Mouse (Mus musculus): ENCODE results near the gene Ctdspl. TPM values are rescaled to one million over a fixed set of nuclear protein-coding genes. Genes with fewer than 3 reads are reported as not detected.

Gene Ctdspl
- polyA plus RNA-seq, 1 experiment from 2014 or later = 8.1 TPM

DNA sequence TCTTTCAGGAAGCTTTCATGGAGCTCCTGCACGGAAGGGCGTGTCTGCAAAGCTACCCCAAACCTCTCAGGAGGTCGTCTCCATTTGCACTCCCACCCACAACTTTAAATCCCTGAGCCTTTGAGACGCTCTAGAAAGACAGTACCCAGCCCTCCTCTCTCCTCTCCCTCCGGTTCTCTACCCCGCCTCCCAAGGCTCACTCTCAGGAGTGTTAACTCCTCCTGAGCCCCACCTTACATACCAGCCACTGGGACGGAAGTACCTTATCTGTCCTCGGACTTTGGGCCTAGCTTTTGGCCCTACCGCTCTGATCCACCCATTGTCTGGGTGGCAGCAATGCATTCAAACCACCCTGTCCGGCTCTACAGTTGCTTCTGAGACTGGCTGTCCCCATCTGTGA, 157.7 kb downstream of the Ctdspl start:
- WGBS = 87% methylated on average over 10 of the region's 10 CpGs
- ATAC-seq (ENCODE audit: low FRiP score) (no peak), DNase-seq (ENCODE audit: low spot score) (no peak)
- H3K27ac ChIP-seq (ENCODE audit: low read depth, low read length) = no peak overlapping the region
- 0 out of 2 replicates have a peak, but pooled peaks cover 8% of the 10 kb centered on the region for H3K4me1 ChIP-seq (replicated peaks; ENCODE audit: control insufficient read depth, insufficient read depth, low read length)
- H3K36me3 ChIP-seq (ENCODE audit: control insufficient read depth, insufficient read depth, low read length) = no peaks in the 10 kb centered on the region
- H3K9me3 ChIP-seq (ENCODE audit: control insufficient read depth, low read length) = no peaks in the 10 kb centered on the region
- no peaks in the 10 kb centered on the region; the same call in 1 of the 2 replicates for H3K27me3 ChIP-seq (ENCODE audit: control insufficient read depth, insufficient read depth, low read length)
- H3K9ac ChIP-seq (ENCODE audit: low read depth, low read length) = no peak overlapping the region
- H3K4me3 ChIP-seq (ENCODE audit: low read depth, low read length) = no peak overlapping the region
- H3K4me2 ChIP-seq (replicated peaks; ENCODE audit: low read depth, low read length) = no peak overlapping the region

DNA sequence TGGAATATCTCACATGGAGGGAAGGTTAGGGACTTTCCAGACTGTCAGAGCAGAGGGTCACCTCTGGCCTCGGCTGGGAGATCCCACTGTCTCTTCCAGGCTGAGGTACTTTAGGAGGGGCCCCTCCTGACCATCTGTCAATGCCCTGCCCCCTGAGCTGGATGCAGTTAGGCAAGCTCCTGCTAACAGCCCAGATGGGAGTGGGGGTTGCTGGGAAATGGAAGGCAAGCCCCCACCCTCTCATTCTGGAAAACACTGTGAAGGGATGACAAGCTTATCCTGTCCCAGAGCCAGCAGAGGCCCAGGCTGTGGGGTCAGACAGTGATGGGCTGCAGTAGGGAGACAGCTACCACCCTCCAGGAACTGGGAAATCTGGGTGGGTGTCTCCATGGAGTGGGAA, 160.2 kb downstream of the Ctdspl start:
- ATAC-seq (ENCODE audit: low FRiP score) (no peak), DNase-seq (ENCODE audit: low spot score) (no peak)
- Histone ChIP-seq H3K9me3 (ENCODE audit: control insufficient read depth, low read length) (no peaks in the 10 kb centered on the region), H3K4me1 (replicated peaks; ENCODE audit: control insufficient read depth, insufficient read depth, low read length) (peaks cover 9% of the 10 kb centered on the region; the same call in 1 of the 2 replicates), H3K4me2 (replicated peaks; ENCODE audit: low read depth, low read length) (no peak overlapping the region), H3K27me3 (ENCODE audit: control insufficient read depth, insufficient read depth, low read length) (no peaks in the 10 kb centered on the region; the same call in 1 of the 2 replicates), H3K4me3 (ENCODE audit: low read depth, low read length) (no peak overlapping the region), H3K27ac (ENCODE audit: low read depth, low read length) (peak overlapping the region; percentile 9; the same call in 1 of the 2 replicates), H3K36me3 (ENCODE audit: control insufficient read depth, insufficient read depth, low read length) (no peaks in the 10 kb centered on the region), H3K9ac (ENCODE audit: low read depth, low read length) (no peak overlapping the region)
- WGBS = 62% methylated on average over 1 of the region's 1 CpGs

DNA sequence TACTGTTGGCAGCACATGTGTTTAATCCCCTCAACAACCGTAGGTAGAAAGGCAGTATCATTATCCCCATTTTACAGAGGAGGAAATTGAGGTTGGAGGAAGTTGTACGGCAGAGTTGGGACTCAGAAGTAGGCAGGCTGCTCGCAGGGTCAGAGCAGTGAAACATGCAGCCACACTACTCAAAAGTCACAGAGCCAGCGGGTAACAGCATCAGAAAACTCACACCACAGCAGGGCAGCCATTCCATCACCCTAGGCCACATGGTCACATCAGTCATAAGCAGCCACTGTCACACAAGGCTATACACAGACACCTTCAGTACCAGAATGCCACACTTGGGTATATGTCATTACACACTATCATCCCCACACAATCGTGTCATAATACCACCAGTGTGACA, 161.1 kb downstream of the Ctdspl start:
- ATAC-seq (ENCODE audit: low FRiP score) (no peak), DNase-seq (ENCODE audit: low spot score) (no peak)
- Histone ChIP-seq H3K36me3 (ENCODE audit: control insufficient read depth, insufficient read depth, low read length) (no peaks in the 10 kb centered on the region), H3K27me3 (ENCODE audit: control insufficient read depth, insufficient read depth, low read length) (peaks cover 7% of the 10 kb centered on the region), H3K9ac (ENCODE audit: low read depth, low read length) (no peak overlapping the region), H3K4me1 (replicated peaks; ENCODE audit: control insufficient read depth, insufficient read depth, low read length) (peaks cover 13% of the 10 kb centered on the region), H3K4me2 (replicated peaks; ENCODE audit: low read depth, low read length) (no peak overlapping the region), H3K4me3 (ENCODE audit: low read depth, low read length) (no peak overlapping the region), H3K9me3 (ENCODE audit: control insufficient read depth, low read length) (no peaks in the 10 kb centered on the region), H3K27ac (ENCODE audit: low read depth, low read length) (no peak overlapping the region)
- 90% methylated on average over 5 of the region's 5 CpGs for WGBS

DNA sequence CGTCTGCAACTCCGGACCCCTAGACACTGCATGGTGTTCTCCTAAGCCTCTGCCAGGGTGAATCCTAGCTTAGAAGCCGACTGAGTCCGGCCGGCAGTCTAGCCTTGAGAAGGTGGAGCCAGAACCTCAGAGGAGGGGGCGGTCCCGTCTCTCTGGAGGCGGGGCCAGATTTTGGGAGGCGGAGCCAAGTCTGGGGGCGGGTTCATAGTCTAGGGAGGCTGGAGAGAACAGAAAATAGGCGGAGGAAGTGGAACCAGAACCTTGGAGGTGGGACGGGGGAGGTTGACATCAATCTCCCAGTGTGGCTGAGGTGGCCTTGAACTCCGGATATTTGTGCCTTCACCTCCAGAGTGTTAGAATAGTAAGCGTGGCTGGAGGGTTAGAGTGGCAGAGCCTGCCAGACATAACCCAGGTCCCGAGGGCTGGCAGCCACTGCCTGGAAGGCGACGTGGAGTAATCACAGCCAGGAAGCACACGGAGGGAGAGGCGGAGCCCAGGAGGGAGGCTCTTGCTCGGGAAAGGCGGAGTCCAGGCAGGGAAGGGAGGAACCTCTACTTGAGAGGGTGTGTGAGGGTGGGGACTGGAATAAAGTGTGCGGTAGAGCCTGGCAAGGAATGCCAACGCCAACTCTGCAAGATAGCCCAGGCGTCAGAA, 162.0 kb downstream of the Ctdspl start:
- Histone ChIP-seq H3K36me3 (ENCODE audit: control insufficient read depth, insufficient read depth, low read length) (no peaks in the 10 kb centered on the region), H3K27me3 (ENCODE audit: control insufficient read depth, insufficient read depth, low read length) (peaks cover 12% of the 10 kb centered on the region), H3K9me3 (ENCODE audit: control insufficient read depth, low read length) (no peaks in the 10 kb centered on the region), H3K9ac (ENCODE audit: low read depth, low read length) (no peak overlapping the region), H3K4me2 (replicated peaks; ENCODE audit: low read depth, low read length) (peak overlapping the region; percentile 35), H3K4me1 (replicated peaks; ENCODE audit: control insufficient read depth, insufficient read depth, low read length) (peaks cover 13% of the 10 kb centered on the region), H3K4me3 (ENCODE audit: low read depth, low read length) (peak overlapping the region; percentile 17; the same call in 1 of the 2 replicates), H3K27ac (ENCODE audit: low read depth, low read length) (no peak overlapping the region)
- ATAC-seq (ENCODE audit: low FRiP score) (peak; percentile 67), DNase-seq (ENCODE audit: low spot score) (peak; percentile 87)
- 1% methylated on average over 24 of the region's 24 CpGs for WGBS

DNA sequence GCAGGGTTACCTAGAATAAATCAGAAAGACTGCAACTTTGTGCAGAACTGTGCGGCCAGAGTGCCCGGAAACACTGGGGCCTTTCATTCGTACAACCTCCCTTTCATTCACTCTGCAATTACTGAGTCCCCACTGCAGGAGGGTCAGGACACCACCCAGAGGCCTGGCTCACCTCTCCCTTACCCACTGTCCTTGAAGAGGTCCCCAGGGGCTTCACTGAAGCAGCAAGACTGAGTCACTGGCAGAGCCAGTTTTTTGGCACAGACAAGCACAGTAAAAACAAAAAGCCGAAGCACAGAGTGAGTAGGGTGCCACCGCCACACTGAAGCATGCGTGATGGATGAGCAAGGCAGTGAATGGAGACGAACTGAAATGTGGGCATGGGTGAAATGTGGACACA, 163.2 kb downstream of the Ctdspl start:
- H3K4me1 ChIP-seq (replicated peaks; ENCODE audit: control insufficient read depth, insufficient read depth, low read length) = peaks cover 13% of the 10 kb centered on the region
- no peaks in the 10 kb centered on the region for H3K36me3 ChIP-seq (ENCODE audit: control insufficient read depth, insufficient read depth, low read length)
- H3K4me3 ChIP-seq (ENCODE audit: low read depth, low read length) = no peak overlapping the region
- H3K9ac ChIP-seq (ENCODE audit: low read depth, low read length) = no peak overlapping the region
- peaks cover 12% of the 10 kb centered on the region for H3K27me3 ChIP-seq (ENCODE audit: control insufficient read depth, insufficient read depth, low read length)
- ATAC-seq (ENCODE audit: low FRiP score) = no peak
- no peaks in the 10 kb centered on the region for H3K9me3 ChIP-seq (ENCODE audit: control insufficient read depth, low read length)
- DNase-seq (ENCODE audit: low spot score) = no peak
- H3K4me2 ChIP-seq (replicated peaks; ENCODE audit: low read depth, low read length) = no peak overlapping the region
- WGBS = 46% methylated on average over 7 of the region's 7 CpGs
- H3K27ac ChIP-seq (ENCODE audit: low read depth, low read length) = no peak overlapping the region

DNA sequence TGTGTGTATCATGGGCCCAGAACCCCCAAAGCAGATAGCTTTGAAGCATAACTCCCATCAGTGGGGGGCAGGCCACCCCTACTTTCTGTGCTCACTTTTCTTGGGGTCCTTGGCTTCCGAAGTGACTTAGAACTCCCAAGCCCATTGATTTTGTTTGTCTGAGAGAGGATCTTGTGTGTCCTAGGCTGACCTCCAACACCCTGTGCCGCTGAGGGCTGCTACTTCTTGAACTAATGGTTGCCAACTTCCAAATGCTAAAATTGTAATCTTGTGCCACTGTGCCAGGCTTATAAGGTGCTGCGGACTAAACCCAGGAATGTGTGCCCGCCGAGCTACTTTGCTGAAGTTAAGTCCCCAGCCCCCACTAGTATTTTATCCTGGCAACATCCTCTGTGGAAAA, 164.2 kb downstream of the Ctdspl start:
- Histone ChIP-seq H3K9ac (ENCODE audit: low read depth, low read length) (no peak overlapping the region), H3K4me1 (replicated peaks; ENCODE audit: control insufficient read depth, insufficient read depth, low read length) (peaks cover 13% of the 10 kb centered on the region), H3K27ac (ENCODE audit: low read depth, low read length) (no peak overlapping the region), H3K4me3 (ENCODE audit: low read depth, low read length) (no peak overlapping the region), H3K4me2 (replicated peaks; ENCODE audit: low read depth, low read length) (no peak overlapping the region), H3K36me3 (ENCODE audit: control insufficient read depth, insufficient read depth, low read length) (no peaks in the 10 kb centered on the region), H3K9me3 (ENCODE audit: control insufficient read depth, low read length) (no peaks in the 10 kb centered on the region), H3K27me3 (ENCODE audit: control insufficient read depth, insufficient read depth, low read length) (peaks cover 12% of the 10 kb centered on the region)
- ATAC-seq (ENCODE audit: low FRiP score) = no peak
- DNase-seq (ENCODE audit: low spot score) = no peak
- WGBS = 94% methylated on average over 5 of the region's 5 CpGs

DNA sequence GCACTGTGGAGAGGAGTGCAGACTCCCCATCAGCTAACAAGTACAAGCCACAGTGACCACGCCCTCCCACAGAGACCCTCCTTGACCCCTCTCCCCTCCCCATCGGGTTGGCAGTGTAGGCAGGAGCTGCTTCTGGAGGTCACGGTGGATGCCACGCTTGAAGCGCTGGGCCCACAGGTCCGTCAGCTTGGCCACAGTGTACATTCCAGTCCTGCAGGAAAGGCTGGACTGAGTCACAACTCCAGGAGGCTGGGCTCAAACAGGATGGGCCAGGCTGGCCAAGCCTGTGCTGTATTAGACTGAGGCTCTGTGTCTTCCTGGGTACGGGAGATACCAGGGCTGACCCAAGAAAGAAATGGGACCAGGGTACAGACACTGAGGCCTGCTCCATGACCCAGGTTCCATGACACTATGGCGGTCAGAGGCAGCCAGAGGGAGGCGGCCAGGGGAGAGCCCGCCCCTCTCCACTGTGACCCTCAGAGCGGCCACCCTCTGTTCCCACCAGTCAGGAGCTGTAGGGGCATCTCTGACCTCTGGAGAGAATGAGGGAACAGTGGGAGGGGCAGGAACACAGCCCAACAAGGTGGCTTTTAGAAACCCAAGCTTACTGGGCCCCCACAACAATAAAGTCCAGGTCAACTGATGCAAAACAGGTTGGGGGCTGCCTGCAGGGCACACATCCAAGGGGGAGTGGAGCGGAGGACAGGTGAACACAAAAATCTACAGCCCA, 165.5 kb downstream of the Ctdspl start:
- Histone ChIP-seq H3K27me3 (ENCODE audit: control insufficient read depth, insufficient read depth, low read length) (peaks cover 12% of the 10 kb centered on the region), H3K4me2 (replicated peaks; ENCODE audit: low read depth, low read length) (peak overlapping the region; percentile 79), H3K36me3 (ENCODE audit: control insufficient read depth, insufficient read depth, low read length) (no peaks in the 10 kb centered on the region), H3K9ac (ENCODE audit: low read depth, low read length) (no peak overlapping the region), H3K27ac (ENCODE audit: low read depth, low read length) (no peak overlapping the region), H3K4me1 (replicated peaks; ENCODE audit: control insufficient read depth, insufficient read depth, low read length) (peaks cover 8% of the 10 kb centered on the region), H3K9me3 (ENCODE audit: control insufficient read depth, low read length) (no peaks in the 10 kb centered on the region), H3K4me3 (ENCODE audit: low read depth, low read length) (peak overlapping the region; percentile 58; the same call in 1 of the 2 replicates)
- ATAC-seq (ENCODE audit: low FRiP score) = no peak
- WGBS = 57% methylated on average over 12 of the region's 12 CpGs
- DNase-seq (ENCODE audit: low spot score) = no peak

DNA sequence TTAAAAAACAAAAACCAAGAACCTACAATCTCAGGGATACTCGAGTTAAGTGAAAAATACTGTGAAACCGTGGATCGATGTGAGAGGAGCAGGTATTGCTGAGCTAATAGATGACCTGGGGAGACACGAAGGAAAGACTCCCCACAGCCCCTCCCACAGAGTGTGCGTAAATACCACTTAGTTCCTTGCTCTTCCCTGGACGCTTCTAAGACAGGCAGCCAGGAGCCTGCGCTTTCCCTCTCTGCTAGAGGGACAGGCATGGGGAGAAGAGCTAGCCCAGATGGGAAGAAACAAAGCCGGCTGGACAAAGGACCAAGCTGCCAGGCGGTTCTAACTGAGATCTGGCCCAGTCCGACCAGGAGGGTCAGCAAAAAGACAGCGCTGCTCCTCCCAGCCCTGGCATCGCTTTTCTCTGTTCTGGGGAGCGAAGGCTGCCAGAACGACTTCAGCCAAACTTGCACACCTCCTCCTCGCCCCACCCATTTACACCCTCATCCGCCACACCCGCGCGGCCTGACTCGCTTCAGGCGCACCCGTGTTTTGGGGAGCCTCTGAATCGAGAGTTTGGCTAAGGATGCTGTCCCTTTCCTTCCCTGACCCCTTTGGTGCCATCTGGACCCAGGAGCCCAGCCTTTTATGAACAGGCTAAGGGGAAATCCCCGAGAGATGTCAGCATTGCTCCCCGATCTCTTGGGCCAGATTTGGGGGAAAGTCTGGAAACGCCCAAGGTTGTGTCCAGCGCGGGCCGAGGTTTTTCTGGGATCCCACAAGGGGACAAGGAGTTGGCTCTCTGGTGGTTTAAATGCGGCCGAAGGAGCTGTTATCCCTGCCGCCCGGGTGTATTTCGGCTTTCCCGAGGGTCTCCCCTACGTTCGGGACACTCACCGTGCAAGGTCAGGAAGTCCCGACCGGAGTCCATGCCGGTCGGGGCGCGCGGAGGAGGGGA, 166.5 kb downstream of the Ctdspl start:
- peak overlapping the region; percentile 58 for H3K4me3 ChIP-seq (ENCODE audit: low read depth, low read length)
- no peak for ATAC-seq (ENCODE audit: low FRiP score)
- peak overlapping the region; percentile 79 for H3K4me2 ChIP-seq (replicated peaks; ENCODE audit: low read depth, low read length)
- H3K9ac ChIP-seq (ENCODE audit: low read depth, low read length) = peak overlapping the region; percentile 62
- WGBS = 3% methylated on average over 45 of the region's 45 CpGs
- H3K36me3 ChIP-seq (ENCODE audit: control insufficient read depth, insufficient read depth, low read length) = no peaks in the 10 kb centered on the region
- H3K27me3 ChIP-seq (ENCODE audit: control insufficient read depth, insufficient read depth, low read length) = peaks cover 12% of the 10 kb centered on the region
- peaks cover 8% of the 10 kb centered on the region for H3K4me1 ChIP-seq (replicated peaks; ENCODE audit: control insufficient read depth, insufficient read depth, low read length)
- DNase-seq (ENCODE audit: low spot score) = peak; percentile 55
- no peak overlapping the region for H3K27ac ChIP-seq (ENCODE audit: low read depth, low read length)
- no peaks in the 10 kb centered on the region for H3K9me3 ChIP-seq (ENCODE audit: control insufficient read depth, low read length)

Data from hindbrain, embryonic 11.5 days (tissue).